Mouse (Mus musculus): ENCODE measurements around the gene Adam19.

DNA sequence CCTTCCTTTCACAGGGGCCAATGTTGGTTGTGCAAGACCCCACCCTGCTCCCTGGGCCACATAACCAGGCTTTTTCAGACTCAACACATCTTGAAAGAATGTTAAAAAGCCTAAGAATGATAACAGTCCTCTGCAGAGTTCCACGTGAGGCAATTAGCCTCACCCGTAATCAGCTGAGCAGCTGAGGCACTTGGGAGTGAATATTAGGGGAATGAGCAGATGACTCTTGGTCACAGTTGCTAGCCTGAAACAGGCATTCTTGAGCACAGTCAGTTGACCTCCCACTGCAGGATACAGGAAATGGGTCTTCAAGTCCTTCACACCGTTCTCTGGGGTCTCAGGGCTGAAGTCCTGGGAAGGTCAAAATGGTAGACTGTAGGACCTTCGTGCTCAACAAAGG, 65.9 kb downstream of the Adam19 start:
- TF ChIP-seq CTCF (IDR thresholded peaks at IDR 0.05; ENCODE audit: low read depth) (no peak), EP300 (optimal IDR thresholded peaks at IDR 0.05) (no peak)
